Mouse (Mus musculus) brain, embryonic 14.5 days (tissue): ENCODE results near the gene Rbbp9.
A peak's percentile ranks its signal among the peaks of the same experiment; 100 is the strongest.

Source experiments
- CTCF ChIP-seq: fragments of 200-500 bp; IDR thresholded peaks from 2 replicates; pipeline ENCODE4 v1.5.1; 2012; ENCODE audit warnings: inconsistent platforms, mild to moderate bottlenecking, moderate library complexity, borderline replicate concordance; ENCODE audit not compliant: insufficient read depth, insufficient read length; ENCODE audit errors: extremely low read depth
- POLR2A ChIP-seq: fragments of 200-500 bp; IDR thresholded peaks from 2 replicates; pipeline ENCODE4 v1.6.1; 2012; ENCODE audit warnings: mild to moderate bottlenecking, inconsistent platforms, borderline replicate concordance; ENCODE audit not compliant: poor library complexity, insufficient read depth, insufficient read length, severe bottlenecking; ENCODE audit errors: extremely low read depth

- no peak for TF ChIP-seq CTCF
- peak; percentile 17; the same call in 1 of the 2 replicates for TF ChIP-seq POLR2A
Observed at GRCm38 (mm10) chr2:144593951-144594651, 43.4 kb upstream of the Rbbp9 start, which contains the start of gene Smim26.
